ENCODE assay signal across 8 mouse cellular contexts in the genomic region with DNA sequence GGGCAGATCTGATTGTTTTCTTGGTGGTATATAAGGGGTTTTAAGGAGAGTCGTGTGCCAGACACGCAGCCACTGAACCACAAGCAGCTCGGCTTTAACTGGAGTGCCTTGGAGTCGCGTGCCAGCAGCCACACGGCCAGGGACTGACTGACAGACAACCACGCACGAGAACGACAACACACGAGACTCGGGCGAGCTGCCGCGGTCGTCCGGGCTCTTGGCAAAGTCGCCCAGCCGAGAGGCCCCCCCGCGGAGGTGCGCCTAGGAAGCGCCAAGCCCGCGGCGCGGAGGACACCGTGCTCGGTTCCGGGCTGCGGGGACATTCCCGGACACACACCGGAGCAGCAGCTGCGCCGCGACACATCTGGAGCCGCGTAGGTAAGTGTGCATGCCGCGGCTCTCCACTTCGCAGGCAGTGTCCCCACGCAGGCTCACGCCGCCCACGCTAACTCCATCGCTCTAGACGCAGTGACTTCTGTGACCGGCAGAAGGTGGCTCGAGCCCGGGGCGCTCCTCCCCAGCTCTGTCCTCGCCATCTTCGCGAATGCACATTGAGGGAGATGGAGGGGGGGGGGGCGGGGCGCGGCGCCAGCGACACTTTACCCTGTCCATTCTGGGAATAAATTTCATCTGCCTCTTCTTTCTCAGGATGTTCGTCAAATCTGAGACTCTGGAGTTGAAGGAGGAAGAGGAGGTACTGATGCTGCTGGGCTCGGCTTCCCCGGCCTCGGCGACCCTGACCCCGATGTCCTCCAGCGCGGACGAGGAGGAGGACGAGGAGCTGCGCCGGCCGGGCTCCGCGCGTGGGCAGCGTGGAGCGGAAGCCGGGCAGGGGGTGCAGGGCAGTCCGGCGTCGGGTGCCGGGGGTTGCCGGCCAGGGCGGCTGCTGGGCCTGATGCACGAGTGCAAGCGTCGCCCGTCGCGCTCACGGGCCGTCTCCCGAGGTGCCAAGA. TPM values are rescaled to one million over a fixed set of nuclear protein-coding genes. Genes with fewer than 3 reads are reported as not detected.
DNase-seq lines count a peak whose midpoint lies in the region; ATAC-seq and TF ChIP-seq lines count a peak whose summit lies in the region.

A gene (plus strand): TSS at position 56 of the 953 bp plus-strand sequence.

- no peak for DNase-seq in lung, adult 18-20 months
- DNase-seq in forebrain, embryonic 11.5 days (ENCODE audit: low spot score): peak; percentile 83
- peak; percentile 71 for DNase-seq in midbrain, embryonic 14.5 days
- no peak for DNase-seq in testis, postnatal 10 days (ENCODE audit: low spot score)
- DNase-seq in layer of hippocampus, postnatal 36 days: no peak

- no peaks in the 10 kb centered on the region for H3K9me3 ChIP-seq in lung, embryonic 16.5 days (ENCODE audit: control insufficient read depth, low read length)
- no peaks in the 10 kb centered on the region for H3K9me3 ChIP-seq in forebrain, embryonic 11.5 days (ENCODE audit: control insufficient read depth, low read length)
- no peaks in the 10 kb centered on the region for H3K9me3 ChIP-seq in intestine, postnatal 0 days (ENCODE audit: control insufficient read depth)
- no peaks in the 10 kb centered on the region for H3K9me3 ChIP-seq in midbrain, embryonic 14.5 days (ENCODE audit: control insufficient read depth, low read length)

- peak; percentile 42 for ATAC-seq in lung, embryonic 16.5 days (ENCODE audit: low read depth)
- ATAC-seq in activated CD4-positive, CD25-positive, alpha-beta regulatory T cell, adult 4 months: peak; percentile 26
- ATAC-seq in forebrain, embryonic 11.5 days (replicated peaks; ENCODE audit: low FRiP score): peak; percentile 67
- 0 out of 2 replicates have a peak, but pooled peaks have one; percentile 20 for ATAC-seq in intestine, postnatal 0 days
- ATAC-seq in midbrain, embryonic 14.5 days (ENCODE audit: low FRiP score, low TSS enrichment): peak; percentile 53

- no peaks in the 10 kb centered on the region for H3K36me3 ChIP-seq in lung, embryonic 16.5 days (ENCODE audit: control insufficient read depth, insufficient read depth, low read length)
- no peaks in the 10 kb centered on the region for H3K36me3 ChIP-seq in forebrain, embryonic 11.5 days (ENCODE audit: control insufficient read depth, insufficient read depth, low read length)
- no peaks in the 10 kb centered on the region for H3K36me3 ChIP-seq in intestine, postnatal 0 days (ENCODE audit: control insufficient read depth, insufficient read depth)
- H3K36me3 ChIP-seq in midbrain, embryonic 14.5 days (ENCODE audit: control insufficient read depth, insufficient read depth, low read length): no peaks in the 10 kb centered on the region

- H3K4me1 ChIP-seq in lung, embryonic 16.5 days (replicated peaks; ENCODE audit: control insufficient read depth, insufficient read depth, low read length): peaks cover 23% of the 10 kb centered on the region
- H3K4me1 ChIP-seq in forebrain, embryonic 11.5 days (replicated peaks; ENCODE audit: control insufficient read depth, insufficient read depth, low read length): peaks cover 15% of the 10 kb centered on the region
- H3K4me1 ChIP-seq in intestine, postnatal 0 days (replicated peaks; ENCODE audit: control insufficient read depth, insufficient read depth, low read length): peaks cover 8% of the 10 kb centered on the region; the same call in 1 of the 2 replicates
- H3K4me1 ChIP-seq in midbrain, embryonic 14.5 days (ENCODE audit: control insufficient read depth, insufficient read depth, low read length): peaks cover 26% of the 10 kb centered on the region; the same call in 1 of the 2 replicates

- H3K27ac ChIP-seq in lung, embryonic 16.5 days (ENCODE audit: low read length): no peak within 1 kb of the TSS
- H3K27ac ChIP-seq in forebrain, embryonic 11.5 days (ENCODE audit: low read depth, low read length): peak within 1 kb of the TSS; percentile 89
- no peak within 1 kb of the TSS for H3K27ac ChIP-seq in intestine, postnatal 0 days (ENCODE audit: low read depth, low read length)
- peak within 1 kb of the TSS; percentile 80 for H3K27ac ChIP-seq in midbrain, embryonic 14.5 days (replicated peaks; ENCODE audit: low read depth, low read length)

- H3K4me3 ChIP-seq in lung, embryonic 16.5 days (ENCODE audit: low read length): peak within 1 kb of the TSS; percentile 42
- peak within 1 kb of the TSS; percentile 53 for H3K4me3 ChIP-seq in forebrain, embryonic 11.5 days (ENCODE audit: low read depth, low read length)
- H3K4me3 ChIP-seq in intestine, postnatal 0 days (ENCODE audit: low read depth, low read length): peak within 1 kb of the TSS; percentile 46
- H3K4me3 ChIP-seq in midbrain, embryonic 14.5 days (replicated peaks; ENCODE audit: low read depth, low read length): peak within 1 kb of the TSS; percentile 53

- peaks cover 86% of the 10 kb centered on the region for H3K27me3 ChIP-seq in lung, embryonic 16.5 days (ENCODE audit: control insufficient read depth, insufficient read depth, low read depth, low read length)
- H3K27me3 ChIP-seq in forebrain, embryonic 11.5 days (ENCODE audit: control insufficient read depth, insufficient read depth, low read length): peaks cover 81% of the 10 kb centered on the region
- peaks cover 93% of the 10 kb centered on the region for H3K27me3 ChIP-seq in intestine, postnatal 0 days (replicated peaks; ENCODE audit: control insufficient read depth, insufficient read depth, low read length)
- H3K27me3 ChIP-seq in midbrain, embryonic 14.5 days (ENCODE audit: control insufficient read depth, insufficient read depth, low read length): peaks cover 71% of the 10 kb centered on the region

- WGBS in lung, embryonic 16.5 days: under 1% methylated on average over 84 of the region's 92 CpGs
- under 1% methylated on average over 92 of the region's 92 CpGs for WGBS in forebrain, embryonic 11.5 days
- under 1% methylated on average over 90 of the region's 92 CpGs for WGBS in intestine, postnatal 0 days
- under 1% methylated on average over 92 of the region's 92 CpGs for WGBS in midbrain, embryonic 14.5 days

- TF ChIP-seq CTCF in intestine, postnatal 0 days (IDR thresholded peaks at IDR 0.05; ENCODE audit: low read depth): no peak

- peak within 1 kb of the TSS; percentile 59 for H3K4me2 ChIP-seq in lung, embryonic 16.5 days (ENCODE audit: low read depth, low read length)
- H3K4me2 ChIP-seq in forebrain, embryonic 11.5 days (ENCODE audit: low read depth, low read length, severe bottlenecking): peak within 1 kb of the TSS; percentile 71
- peak within 1 kb of the TSS; percentile 78 for H3K4me2 ChIP-seq in intestine, postnatal 0 days (replicated peaks; ENCODE audit: low read depth)
- peak within 1 kb of the TSS; percentile 88 for H3K4me2 ChIP-seq in midbrain, embryonic 14.5 days (ENCODE audit: low read length)

- H3K9ac ChIP-seq in lung, embryonic 16.5 days (ENCODE audit: low read length): no peak within 1 kb of the TSS
- H3K9ac ChIP-seq in forebrain, embryonic 11.5 days (ENCODE audit: low read length): peak within 1 kb of the TSS; percentile 75
- no peak within 1 kb of the TSS for H3K9ac ChIP-seq in intestine, postnatal 0 days (ENCODE audit: low read depth, low read length)
- peak within 1 kb of the TSS; percentile 54 for H3K9ac ChIP-seq in midbrain, embryonic 14.5 days (replicated peaks; ENCODE audit: low read length)

RNA-seq across cellular contexts. Expression of the gene that starts here (rescaled TPM):
- not detected in 2 replicates for polyA plus RNA-seq in lung, embryonic 16.5 days (2015; fragmentation: Nextera tagmentation; extraction: Ambion mirVana)
- polyA plus RNA-seq in activated CD4-positive, CD25-positive, alpha-beta regulatory T cell, adult 4 months (2017; shearing (Covaris generic)): not detected
- 88.6 and 94.4 TPM in 2 replicates for polyA plus RNA-seq in forebrain, embryonic 11.5 days (2014; fragmentation: Nextera tagmentation; extraction: Ambion mirVana)
- not detected in 2 replicates for polyA plus RNA-seq in intestine, postnatal 0 days (2015; fragmentation: Nextera tagmentation; extraction: Ambion mirVana)
- 10.0 and 18.6 TPM in 2 replicates for polyA plus RNA-seq in midbrain, embryonic 14.5 days (2014; fragmentation: Nextera tagmentation; extraction: Ambion mirVana)
- 1 to 10 TPM in 1 of 2 experiments, under 1 TPM in 1; 0.71 to 1.9 TPM for total RNA-seq in layer of hippocampus, postnatal 36 days (2021)

Comparison
In these comparisons a context has a peak if more than half of its experiments do, and no peak if none do; other contexts are left out.
1. RNA of the gene that starts here (polyA plus RNA-seq): 88.6 to 94.4 TPM in forebrain, embryonic 11.5 days and 10.0 to 18.6 TPM in midbrain, embryonic 14.5 days; not detected in lung, embryonic 16.5 days, not detected in activated CD4-positive, CD25-positive, alpha-beta regulatory T cell, adult 4 months and not detected in intestine, postnatal 0 days; every median in the first group is over 10 times any median in the second.
2. Peak in ATAC-seq, H3K4me3 ChIP-seq and H3K4me2 ChIP-seq in lung, embryonic 16.5 days; RNA of the gene not detected or under 1 TPM.
3. Peak in ATAC-seq in activated CD4-positive, CD25-positive, alpha-beta regulatory T cell, adult 4 months; RNA of the gene not detected or under 1 TPM.
4. Peak in ATAC-seq, H3K4me3 ChIP-seq and H3K4me2 ChIP-seq in intestine, postnatal 0 days; RNA of the gene not detected or under 1 TPM.
5. H3K27ac ChIP-seq: peak in forebrain, embryonic 11.5 days (single experiment) and midbrain, embryonic 14.5 days (single experiment); none in lung, embryonic 16.5 days (single experiment) and intestine, postnatal 0 days (single experiment).
6. H3K9ac ChIP-seq: peak in forebrain, embryonic 11.5 days (single experiment) and midbrain, embryonic 14.5 days (single experiment); none in lung, embryonic 16.5 days (single experiment) and intestine, postnatal 0 days (single experiment).
7. DNase-seq: peak in forebrain, embryonic 11.5 days (single experiment) and midbrain, embryonic 14.5 days (single experiment); none in lung, adult 18-20 months (0 of 2), testis, postnatal 10 days (single experiment) and layer of hippocampus, postnatal 36 days (0 of 2).
8. Peak in every context shown above with its lines, with median percentiles within 50 percentile points of each other: ATAC-seq, H3K4me2 ChIP-seq and H3K4me3 ChIP-seq.